Mouse (Mus musculus): Measurements from ENCODE around the gene Gars.

Gars gene

GRCm38 (mm10) chr6:55090639-55091038 lies 52.8 kb downstream of the Gars start:
- ATAC-seq (ENCODE audit: insufficient number of reproducible peaks, low FRiP score, low TSS enrichment) = no peak

GRCm38 (mm10) chr6:55091396-55091795 lies 53.6 kb downstream of the Gars start:
- ATAC-seq (ENCODE audit: insufficient number of reproducible peaks, low FRiP score, low TSS enrichment) = no peak

GRCm38 (mm10) chr6:55093431-55094146 lies 55.8 kb downstream of the Gars start:
- no peak for ATAC-seq (ENCODE audit: insufficient number of reproducible peaks, low FRiP score, low TSS enrichment)

- ATAC-seq (ENCODE audit: insufficient number of reproducible peaks, low FRiP score, low TSS enrichment) = no peak
Observed at GRCm38 (mm10) chr6:55098030-55098429, 60.2 kb downstream of the Gars start.

GRCm38 (mm10) chr6:55098603-55099002 lies 60.8 kb downstream of the Gars start:
- ATAC-seq (ENCODE audit: insufficient number of reproducible peaks, low FRiP score, low TSS enrichment) = no peak

GRCm38 (mm10) chr6:55108358-55108757 lies 70.6 kb downstream of the Gars start:
- no peak for ATAC-seq (ENCODE audit: insufficient number of reproducible peaks, low FRiP score, low TSS enrichment)

GRCm38 (mm10) chr6:55117325-55118109 lies 79.7 kb downstream of the Gars start:
- no peak for ATAC-seq (ENCODE audit: insufficient number of reproducible peaks, low FRiP score, low TSS enrichment)

GRCm38 (mm10) chr6:55123056-55123455 lies 85.2 kb downstream of the Gars start:
- ATAC-seq (ENCODE audit: insufficient number of reproducible peaks, low FRiP score, low TSS enrichment) = no peak

GRCm38 (mm10) chr6:55126576-55126975 lies 88.8 kb downstream of the Gars start:
- no peak for ATAC-seq (ENCODE audit: insufficient number of reproducible peaks, low FRiP score, low TSS enrichment)

- no peak for ATAC-seq (ENCODE audit: insufficient number of reproducible peaks, low FRiP score, low TSS enrichment)
Observed at GRCm38 (mm10) chr6:55128391-55128790, 90.6 kb downstream of the Gars start.
